Mouse (Mus musculus): Measurements from ENCODE around the gene Fgfr2. TPM values are rescaled to one million over a fixed set of nuclear protein-coding genes. Genes with fewer than 3 reads are reported as not detected.
A peak's percentile ranks its signal among the peaks of the same experiment; 100 is the strongest.

Fgfr2 gene
- total RNA-seq, 2 experiments from 2014 or later = 27.3 to 32.7 TPM

DNA sequence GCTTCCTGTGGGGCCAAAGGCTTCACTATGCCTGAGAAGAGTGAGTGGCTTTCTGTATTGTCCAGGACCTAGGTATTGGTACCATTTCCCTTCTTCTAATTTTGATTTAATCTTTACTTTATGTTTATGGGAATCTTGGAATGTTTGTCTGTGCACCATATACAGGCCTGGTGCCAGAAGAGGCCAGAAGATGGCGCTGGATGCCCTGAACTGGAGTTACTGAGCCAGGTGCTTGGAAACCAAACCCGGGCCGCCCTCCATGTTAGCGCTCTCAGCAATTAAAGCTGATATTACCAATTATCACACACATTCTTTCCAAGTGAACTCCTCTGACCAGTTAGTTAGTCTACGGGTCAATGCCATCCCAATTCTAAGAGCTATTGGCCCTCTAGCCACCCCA is 68.7 kb downstream of the Fgfr2 start:
- no peak for DNase-seq (ENCODE audit: low spot score in 2 of 2)
- intact Hi-C loops (cut with DNase I) = no loop called here

DNA sequence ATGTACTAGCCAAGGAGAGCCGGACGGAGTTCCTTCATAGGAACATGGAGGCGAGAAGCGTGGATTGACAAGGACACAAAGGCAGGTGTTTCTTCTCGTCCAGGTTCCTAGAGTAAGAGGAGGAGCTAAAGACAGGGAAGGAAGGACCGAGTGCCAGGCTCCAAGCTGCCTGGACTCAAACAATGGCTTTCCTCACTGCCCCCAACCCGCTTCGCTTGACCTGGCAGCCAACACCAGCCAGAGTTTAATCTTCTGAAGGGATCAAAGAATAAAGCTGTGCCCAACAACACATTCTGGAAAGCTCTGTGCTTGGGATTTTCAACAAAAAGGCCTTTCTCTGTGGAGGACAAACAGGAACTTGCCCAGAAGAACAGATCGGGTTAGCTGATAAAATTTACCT is 69.4 kb downstream of the Fgfr2 start:
- intact Hi-C loops (cut with DNase I) = no loop called here
- DNase-seq (ENCODE audit: low spot score in 2 of 2) = no peak

DNA sequence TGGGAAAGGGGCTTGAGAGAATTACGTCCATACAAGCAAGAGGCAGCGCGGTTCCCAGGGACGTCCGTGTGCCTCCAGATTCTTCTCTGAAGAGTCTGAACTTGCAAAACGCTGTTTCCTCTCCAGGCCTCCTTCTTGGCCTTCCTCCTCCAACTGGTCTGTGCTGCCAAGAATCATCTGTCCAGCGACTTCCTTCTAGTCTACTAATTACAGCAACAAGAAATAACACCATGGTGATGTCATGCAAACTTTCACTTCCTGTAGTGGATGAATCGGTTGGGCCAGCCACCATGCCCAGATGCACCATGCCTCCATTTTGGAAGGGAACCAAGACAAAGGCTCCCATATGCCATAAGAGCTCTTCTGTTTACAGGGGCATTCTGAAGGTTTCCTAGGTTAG is 70.3 kb downstream of the Fgfr2 start:
- DNase-seq (ENCODE audit: low spot score in 2 of 2) = peak; percentile 24 to 47
- intact Hi-C loops (cut with DNase I) = no loop called here

DNA sequence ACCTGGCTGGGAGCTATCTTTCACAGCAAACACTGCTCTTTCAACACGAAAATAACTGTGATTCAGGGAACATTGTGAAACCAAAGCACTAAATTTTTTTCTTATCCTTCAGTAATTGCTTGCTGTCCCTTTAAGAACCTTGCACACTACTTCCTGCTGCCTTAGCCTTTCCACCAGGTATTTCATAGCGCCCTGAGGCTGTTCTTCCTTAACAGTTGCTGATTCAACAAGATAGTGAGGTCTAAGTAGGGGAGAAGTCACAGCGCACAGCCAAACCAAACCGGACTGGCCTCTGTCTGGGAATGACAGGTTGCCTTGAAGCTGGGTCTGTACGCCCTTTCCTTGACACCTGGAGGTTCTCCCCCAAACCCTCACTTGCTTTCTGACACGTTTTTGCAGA is 72.5 kb downstream of the Fgfr2 start:
- intact Hi-C loops (cut with DNase I) = no loop called here
- no peak for DNase-seq (ENCODE audit: low spot score in 2 of 2)

DNA sequence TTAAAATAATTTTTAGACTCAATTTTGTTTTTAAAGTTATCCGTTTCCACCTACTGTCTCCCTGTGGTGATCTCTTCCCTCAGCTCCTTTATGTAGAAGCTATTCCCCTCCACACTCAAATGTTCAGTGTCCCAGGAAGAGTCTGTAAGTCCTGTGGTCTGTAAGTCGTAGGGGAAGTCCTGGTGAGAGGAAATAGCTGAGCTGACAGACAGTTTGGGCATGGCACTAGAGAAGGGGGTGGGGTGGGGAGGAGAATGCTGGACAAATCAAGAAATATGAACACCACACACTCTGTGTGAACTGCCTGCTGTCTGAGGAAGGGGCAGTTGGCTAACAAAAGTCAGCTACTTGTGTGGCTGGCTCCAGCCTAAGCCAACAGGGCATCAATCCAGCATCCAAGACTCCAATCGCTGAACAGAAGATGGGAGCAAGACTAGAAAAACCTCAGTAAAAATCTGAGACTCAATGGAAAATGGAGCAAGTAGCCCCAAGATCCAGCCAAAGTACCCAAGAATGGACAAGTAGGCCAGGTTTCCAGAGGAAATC is 75.0 kb downstream of the Fgfr2 start:
- intact Hi-C loops (cut with DNase I) = no loop called here
- DNase-seq (ENCODE audit: low spot score in 2 of 2) = no peak

DNA sequence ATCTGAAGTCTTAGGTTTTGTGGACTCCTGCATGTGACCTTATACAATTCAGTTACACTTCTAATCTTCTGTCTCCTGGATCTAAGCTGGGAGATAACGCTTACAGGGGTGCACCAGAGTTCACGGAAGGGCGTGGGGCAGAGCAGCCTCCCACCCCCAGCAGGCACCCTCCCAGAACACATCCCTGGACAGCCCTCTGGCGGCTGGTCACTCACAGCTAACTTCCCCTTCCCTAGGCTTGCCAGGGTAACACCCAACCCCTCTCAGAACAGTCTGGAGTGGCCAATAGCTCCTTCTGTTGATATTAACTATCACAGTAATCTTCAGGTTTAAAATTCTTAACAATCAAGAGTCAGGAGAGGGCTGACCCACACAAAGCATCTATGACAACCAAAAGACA is 75.9 kb downstream of the Fgfr2 start:
- intact Hi-C loops (cut with DNase I) = no loop called here

DNA sequence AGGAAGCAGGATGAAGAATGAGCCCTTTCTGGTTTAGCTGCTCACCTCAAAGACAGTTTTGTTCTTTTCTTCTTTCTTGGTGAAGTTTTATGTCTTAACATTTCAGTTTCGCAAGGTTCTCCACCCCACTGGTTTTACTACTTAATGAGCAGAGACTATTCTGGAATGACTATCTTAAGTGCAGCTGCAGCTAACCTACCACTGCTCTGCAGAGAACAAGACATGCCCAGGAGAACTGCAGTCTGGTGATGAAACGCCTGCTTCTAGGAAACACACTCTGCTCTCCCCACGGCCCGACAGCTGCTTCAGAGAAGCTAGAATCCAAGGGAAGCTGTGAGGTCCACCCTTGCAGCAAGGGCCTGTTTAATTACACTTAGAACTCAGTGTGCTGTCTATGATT is 78.4 kb downstream of the Fgfr2 start:
- no peak for DNase-seq (ENCODE audit: low spot score in 2 of 2)
- intact Hi-C loops (cut with DNase I) = no loop called here

More for the DNA sequence above, 75.9 kb downstream of the Fgfr2 start:
- DNase-seq (ENCODE audit: low spot score in 2 of 2) = no peak

DNA sequence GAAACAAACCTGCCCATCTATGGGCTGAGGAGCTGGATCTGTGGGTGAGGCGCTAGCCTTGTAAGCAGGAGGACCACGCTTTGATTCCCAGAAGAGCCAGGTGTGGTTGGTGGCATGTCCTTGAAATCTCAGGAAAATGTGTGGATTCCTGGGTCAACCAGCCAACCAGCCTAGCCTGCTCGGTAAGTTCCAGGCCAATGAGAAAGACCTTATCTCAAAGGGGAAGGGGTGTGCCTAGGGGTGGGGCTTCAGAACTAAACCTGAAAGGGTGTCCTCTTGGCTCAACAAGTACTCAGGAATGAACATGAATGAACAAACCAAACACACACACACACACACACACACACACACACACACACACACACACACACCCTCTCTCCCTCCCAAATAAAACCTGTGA is 81.4 kb downstream of the Fgfr2 start:
- intact Hi-C loops (cut with DNase I) = no loop called here
- no peak for DNase-seq (ENCODE audit: low spot score in 2 of 2)

DNA sequence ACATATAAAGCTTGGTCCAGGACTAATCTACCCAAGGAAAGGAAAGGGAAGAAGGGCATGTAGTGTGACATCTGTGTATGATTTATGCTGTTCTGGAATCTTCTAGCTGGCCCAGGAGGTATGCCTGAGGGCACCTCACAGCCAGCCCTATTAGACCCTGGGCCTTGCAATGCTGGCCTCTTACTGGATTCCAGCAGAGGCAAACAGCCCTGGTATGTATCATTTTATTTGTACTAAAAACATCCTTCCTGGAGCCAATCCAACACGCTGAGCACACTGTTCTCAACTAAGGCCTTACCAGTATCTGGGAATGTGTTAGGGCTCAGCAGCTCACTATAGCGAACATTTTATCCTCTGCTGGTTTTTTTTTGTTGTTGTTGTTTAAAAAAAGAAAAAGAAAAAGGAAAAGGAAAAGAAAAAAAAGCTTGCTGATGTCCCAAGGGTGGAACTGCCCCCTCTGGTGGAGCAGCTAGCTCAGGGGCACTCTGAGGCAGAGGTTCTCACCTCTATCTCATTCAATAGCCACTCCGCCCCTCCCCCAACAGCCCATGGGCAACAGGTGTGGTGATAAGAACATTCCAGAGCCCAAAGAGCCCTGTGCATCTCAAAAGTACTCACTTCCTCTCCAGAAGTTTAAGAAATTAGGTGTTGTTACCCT is 82.3 kb downstream of the Fgfr2 start:
- DNase-seq (ENCODE audit: low spot score in 2 of 2) = no peak
- intact Hi-C loops (cut with DNase I) = no loop called here

DNA sequence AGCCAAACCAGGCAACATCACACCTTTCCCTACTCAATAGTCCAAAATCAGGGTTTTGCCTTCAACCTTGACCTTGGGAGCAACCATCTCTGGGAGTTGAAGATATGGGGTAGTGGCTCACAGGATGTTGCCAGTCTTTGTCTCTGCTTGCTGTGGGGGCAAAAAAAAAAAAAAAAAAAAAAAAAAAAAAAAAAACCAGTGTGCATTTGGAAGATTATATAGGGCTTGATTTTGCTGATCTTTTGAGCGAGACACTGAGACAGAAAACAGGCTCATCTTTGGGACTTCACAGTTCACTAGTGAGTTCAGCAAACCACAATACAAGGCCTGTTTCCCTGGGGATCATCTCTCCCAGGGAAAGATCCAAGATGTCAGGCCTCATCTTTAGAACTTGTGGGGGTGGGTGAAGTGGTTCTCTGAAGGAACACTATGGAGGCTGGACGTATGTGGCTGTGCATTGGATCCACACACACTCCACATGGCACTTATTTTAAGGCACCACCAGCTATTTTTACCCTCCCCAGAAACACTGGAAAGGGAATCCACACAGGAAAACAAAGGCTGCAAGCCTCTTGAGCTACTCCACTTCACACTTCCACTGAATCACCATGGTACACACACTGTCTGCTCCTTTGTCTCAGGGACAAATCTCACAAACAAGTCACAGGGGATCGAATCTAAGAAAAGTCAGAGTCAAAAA is 83.4 kb downstream of the Fgfr2 start:
- intact Hi-C loops (cut with DNase I) = loop anchor here (10.0 kb wide), 1 partner anchor 515 kb away; no protein-coding TSS in a partner anchor
- peak; percentile 25 to 67 for DNase-seq (ENCODE audit: low spot score in 2 of 2)

DNA sequence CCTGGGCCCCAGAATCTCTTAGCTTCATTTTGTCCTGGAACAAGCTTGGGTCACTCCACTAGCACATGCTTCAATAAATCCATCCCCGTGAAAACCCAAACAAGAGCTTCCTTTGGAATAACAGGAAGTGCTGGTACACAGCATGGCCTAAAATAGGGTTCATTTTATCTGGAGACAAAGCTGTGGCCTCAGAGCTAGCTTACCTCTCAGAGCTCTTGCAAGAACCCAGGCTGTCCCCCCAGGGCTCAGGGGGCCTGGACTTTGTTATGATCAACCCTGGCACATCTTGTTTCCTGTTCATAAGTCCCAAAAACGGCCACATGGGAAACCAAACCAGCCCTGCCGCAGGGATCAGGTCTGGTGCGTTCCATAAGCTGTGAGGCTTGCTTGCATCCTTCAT is 85.5 kb downstream of the Fgfr2 start:
- intact Hi-C loops (cut with DNase I) = loop anchor here (10.0 kb wide), 1 partner anchor 517 kb away; no protein-coding TSS in a partner anchor

DNA sequence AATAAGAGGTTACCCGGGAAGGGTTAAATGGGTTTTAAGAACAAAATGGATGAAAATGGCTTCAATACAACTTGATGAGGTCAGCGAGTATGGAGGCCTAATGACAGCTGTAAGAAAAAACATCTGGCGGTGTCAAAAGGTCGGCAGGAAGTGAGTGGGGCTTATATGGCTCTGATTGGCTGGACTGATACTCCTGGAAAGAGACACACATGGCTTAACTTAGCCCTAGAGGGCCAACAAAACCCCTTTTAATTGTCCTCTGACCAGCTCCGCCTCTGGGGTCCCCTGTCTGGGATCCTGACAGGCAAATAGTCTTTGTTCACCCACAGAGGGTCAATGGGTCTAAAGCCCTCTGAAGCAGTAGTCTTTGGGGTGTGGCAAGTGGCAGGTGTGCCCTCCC is 85.9 kb downstream of the Fgfr2 start:
- DNase-seq (ENCODE audit: low spot score in 2 of 2) = no peak
- intact Hi-C loops (cut with DNase I) = loop anchor here (10.0 kb wide), 1 partner anchor 518 kb away; no protein-coding TSS in a partner anchor

More for the DNA sequence above, 85.5 kb downstream of the Fgfr2 start:
- no peak for DNase-seq (ENCODE audit: low spot score in 2 of 2)

DNA sequence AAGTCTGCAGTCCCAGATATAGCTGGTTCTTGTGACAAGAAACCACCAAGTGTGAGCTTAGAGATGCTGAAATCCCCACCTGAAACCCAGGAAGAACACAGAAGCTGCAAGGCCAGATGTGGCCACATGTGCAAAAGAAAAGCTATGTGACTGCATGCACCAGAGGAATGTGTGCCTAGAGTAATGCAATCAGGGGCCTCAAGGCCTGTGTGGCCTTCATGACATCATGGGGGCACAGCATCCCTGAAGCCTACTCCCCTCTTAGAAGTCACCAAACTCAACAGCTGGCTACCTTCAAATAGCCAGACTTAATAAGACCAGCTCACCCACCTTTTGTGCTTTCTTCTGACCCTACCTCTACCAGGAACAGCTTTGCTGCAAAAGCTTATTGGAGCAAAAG is 87.2 kb downstream of the Fgfr2 start:
- intact Hi-C loops (cut with DNase I) = loop anchor here (10.0 kb wide), 1 partner anchor 519 kb away; no protein-coding TSS in a partner anchor

DNA sequence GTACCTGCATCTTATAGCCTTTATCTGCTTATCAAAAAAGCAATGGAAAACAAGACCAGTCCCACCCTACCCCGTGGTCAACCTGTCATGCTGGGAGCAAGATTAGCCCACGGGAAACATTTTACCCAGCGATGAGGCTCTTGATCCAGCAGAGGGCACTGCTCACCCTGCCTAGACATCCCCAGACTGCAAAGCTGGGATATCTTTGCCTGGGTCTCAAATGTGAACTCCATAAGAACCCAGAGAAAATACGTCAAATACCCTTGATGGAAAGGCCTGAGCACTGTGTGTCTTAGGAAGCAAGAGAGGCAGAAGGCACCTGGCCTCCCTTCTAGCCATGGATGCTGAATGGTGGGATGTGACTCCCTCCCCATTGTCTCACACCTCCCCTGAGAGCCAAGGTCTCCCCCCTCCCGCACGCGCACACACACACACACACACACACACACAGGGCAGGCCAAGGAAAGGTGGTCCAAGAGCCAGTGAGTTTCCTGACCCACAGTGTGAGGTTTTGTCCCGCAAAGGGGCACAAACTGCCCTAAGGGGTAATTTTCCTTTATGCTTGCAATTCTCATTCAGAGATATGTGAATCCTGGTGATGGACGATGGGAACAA is 90.5 kb downstream of the Fgfr2 start:
- intact Hi-C loops (cut with DNase I) = loop anchor here (5.0 to 10.0 kb wide), 4 partner anchors 90 to 605 kb away; partner anchors contain the start of genes Ctbp2, Edrf1 and Fgfr2
- peak; percentile 61 to 77 for DNase-seq (ENCODE audit: low spot score in 2 of 2)

More for the DNA sequence above, 87.2 kb downstream of the Fgfr2 start:
- no peak for DNase-seq (ENCODE audit: low spot score in 2 of 2)

DNA sequence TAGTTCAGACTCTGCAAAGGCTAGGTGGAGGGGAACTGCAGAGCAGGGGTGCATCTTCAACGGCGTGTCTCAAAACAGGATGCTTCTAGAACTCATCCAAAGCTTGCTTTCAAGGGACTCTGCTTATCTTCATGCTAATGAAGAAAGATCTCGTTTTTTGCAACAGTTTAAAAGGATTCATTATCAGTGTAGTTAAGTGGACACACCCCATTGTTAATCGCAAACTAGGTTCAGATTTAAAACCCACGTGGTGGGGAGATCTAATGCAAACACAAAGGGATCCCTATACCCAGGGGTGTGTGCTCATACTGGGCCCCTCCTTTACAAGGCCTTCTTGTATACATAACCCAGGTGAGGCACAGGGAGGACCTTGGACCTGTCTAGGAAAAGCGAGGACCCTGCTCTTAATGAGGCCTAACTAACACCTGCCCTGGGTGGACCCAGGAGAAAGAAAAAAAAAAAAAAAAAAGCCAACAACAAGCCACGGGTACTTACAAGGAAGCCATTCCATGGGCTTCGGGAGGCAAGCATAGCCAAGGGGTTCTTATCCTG is 93.6 kb downstream of the Fgfr2 start:
- intact Hi-C loops (cut with DNase I) = loop anchor here (5.0 to 10.0 kb wide), 4 partner anchors 93 to 608 kb away; partner anchors contain the start of genes Ctbp2, Edrf1 and Fgfr2
- no peak for DNase-seq (ENCODE audit: low spot score in 2 of 2)

DNA sequence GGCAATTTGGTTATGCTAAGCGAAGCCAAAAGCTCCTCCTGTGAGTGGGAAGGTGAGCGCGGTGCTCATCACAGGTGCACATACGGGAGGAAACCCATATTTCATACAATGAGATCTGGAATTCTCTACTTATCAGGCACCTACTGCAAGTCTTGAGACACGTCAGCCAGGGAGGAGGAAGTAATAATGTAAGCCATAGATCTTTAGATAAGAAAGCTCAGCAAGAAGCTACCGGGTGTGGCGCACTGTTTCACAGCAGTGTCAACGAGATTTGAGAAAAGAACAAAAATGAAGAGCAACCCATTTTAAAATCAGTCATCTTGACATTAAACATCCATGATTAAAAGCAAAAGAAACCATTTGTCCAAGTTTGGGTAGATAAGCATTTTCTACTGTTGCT is 94.1 kb downstream of the Fgfr2 start:
- DNase-seq (ENCODE audit: low spot score in 2 of 2) = no peak
- intact Hi-C loops (cut with DNase I) = no loop called here

DNA sequence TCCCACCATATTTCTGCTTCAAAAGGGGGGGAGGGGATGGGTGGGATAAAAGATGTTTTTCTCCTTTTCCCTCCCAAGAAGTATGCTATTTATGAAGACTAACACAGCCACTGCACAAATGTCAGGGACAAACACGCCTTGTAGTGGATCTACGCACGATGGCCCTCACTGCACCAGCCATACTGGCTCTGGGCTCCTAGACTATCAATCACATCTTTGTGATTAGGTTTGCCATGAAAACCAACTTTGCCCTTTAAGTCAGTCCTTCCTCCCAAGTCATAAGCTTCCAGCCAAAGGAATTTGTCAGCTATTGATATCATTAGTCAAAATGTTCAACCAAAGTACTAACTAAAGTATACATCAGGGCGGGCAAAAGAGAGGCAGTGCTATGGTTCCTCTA is 95.2 kb downstream of the Fgfr2 start:
- no peak for DNase-seq (ENCODE audit: low spot score in 2 of 2)
- intact Hi-C loops (cut with DNase I) = no loop called here

DNA sequence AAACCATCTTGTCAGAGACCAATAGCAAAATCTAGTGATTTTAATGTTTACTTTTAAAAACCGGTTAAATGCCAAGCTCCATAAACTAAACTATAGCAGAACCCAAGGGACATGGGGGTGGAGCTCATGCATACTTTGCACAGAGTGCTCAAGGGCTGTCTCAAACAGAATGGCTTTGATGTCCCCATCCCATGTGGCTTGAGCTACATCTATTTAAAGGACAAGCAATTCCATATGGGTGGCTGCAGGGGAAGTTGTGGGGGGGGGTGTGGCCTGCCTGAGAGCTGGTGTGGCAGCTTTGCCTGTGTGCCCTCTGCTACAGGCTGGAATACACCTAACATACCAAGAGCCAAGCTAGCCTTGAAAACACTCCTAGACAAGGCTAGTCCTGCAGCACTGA is 98.5 kb downstream of the Fgfr2 start:
- intact Hi-C loops (cut with DNase I) = no loop called here
- DNase-seq (ENCODE audit: low spot score in 2 of 2) = no peak

DNA sequence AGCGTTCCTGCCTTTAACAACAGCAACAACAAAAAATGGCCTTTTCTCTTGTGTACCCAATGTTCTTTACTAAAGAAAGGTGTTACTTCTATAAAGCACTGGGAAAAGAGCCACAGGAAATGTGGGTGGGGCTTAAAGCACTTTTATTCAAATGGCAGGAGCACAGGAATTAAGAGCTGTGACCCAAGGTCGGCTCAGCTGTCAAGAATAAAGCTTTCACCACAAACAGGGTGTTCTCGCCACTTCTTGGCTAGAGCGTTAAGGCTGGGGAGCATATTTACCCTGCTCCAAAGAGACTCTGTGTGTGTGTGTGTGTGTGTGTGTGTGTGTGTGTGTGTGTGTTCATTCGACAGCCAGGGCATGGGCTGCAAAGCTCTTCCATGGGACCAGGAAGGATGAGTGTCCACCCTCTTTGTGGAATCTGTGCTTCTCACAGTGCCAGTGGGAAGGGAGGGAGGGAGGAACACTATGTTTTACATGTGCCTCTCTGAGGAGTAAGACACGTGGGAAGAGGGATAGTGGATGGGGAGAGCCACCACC is 103.6 kb downstream of the Fgfr2 start:
- intact Hi-C loops (cut with DNase I) = no loop called here
- DNase-seq (ENCODE audit: low spot score in 2 of 2) = no peak

DNA sequence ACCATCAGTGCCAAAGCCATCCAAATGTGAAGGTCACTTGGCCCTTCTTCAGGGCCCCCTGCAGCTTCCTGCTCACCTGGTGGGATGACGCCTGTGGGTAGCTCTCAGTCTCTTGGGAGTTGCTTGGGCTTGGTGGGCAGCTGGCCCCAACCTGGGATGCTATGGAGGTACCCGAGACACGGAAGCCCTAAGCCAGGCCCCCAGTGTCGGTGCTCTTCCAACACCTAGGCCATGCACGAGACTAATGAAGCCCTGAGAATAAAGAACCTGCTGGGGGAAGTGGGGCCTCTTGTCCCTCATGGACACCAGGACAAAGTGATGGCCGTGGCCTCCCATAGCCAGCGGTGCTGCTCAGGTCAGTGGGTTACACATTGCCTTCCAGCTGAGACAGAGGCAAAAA is 104.2 kb downstream of the Fgfr2 start:
- no peak for DNase-seq (ENCODE audit: low spot score in 2 of 2)
- intact Hi-C loops (cut with DNase I) = no loop called here
